Mouse (Mus musculus): ENCODE measurements around the gene Afmid.

DNA sequence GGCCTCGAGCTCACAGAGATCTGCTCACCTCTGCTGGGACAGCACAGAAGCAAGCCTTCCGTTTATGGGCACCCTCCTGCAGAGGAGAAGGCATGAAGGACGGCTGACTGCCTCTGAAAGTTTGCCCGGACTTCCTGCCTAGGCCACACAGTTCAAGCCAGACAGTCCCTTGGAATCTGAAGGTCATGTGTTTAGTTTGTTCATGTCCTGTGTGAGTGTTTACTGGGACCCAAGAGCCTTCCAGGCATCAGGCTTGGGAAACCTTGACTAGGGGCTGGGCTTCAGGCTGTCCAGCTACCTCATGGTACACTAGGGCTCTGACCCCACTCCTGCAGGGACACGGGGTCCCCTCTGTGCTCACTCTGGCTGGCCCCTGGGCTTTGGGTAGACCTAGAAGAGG, 60.3 kb downstream of the Afmid start:
- TF ChIP-seq CTCF (IDR thresholded peaks at IDR 0.05) (no peak), EP300 (IDR thresholded peaks at IDR 0.05; ENCODE audit: insufficient read depth, low read depth, low read length) (no peak), POLR2A (IDR thresholded peaks at IDR 0.05; ENCODE audit: insufficient read depth, low read depth, low read length) (no peak)

All from heart, adult 2 months (tissue).